Mouse (Mus musculus): ENCODE results near the gene Pex14. TPM values are rescaled to one million over a fixed set of nuclear protein-coding genes. Genes with fewer than 3 reads are reported as not detected.

Pex14 gene
- polyA plus RNA-seq, 1 experiment from 2014 or later = 44.6 TPM

DNA sequence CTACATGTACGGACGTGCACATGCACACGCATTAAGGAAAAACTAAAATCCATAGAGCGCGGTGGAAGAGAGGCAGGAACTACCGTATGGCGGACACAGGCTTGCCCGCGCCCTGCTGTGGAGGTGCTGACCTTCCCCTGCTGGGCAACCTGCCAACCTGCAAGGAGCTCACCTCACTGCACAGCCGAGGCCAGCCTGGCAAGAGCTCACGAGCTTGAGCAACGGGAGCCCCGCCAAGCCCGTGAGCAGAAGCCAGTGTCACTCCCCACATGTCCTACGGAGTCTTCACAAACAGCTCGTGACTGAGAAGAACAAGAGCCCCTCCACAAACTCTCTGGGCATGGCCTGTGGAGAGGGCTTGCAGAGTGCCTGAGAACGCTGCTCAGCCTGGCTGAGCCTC, 18.1 kb downstream of the Pex14 start:
- Histone ChIP-seq H3K27ac (ENCODE audit: low read length) (peak overlapping the region; percentile 85), H3K9me3 (replicated peaks; ENCODE audit: control insufficient read depth, low read length) (no peaks in the 10 kb centered on the region), H3K4me3 (ENCODE audit: low read length) (peak overlapping the region; percentile 17), H3K4me2 (ENCODE audit: low read depth, low read length) (peak overlapping the region; percentile 41), H3K9ac (ENCODE audit: low read length) (peak overlapping the region; percentile 30), H3K27me3 (ENCODE audit: control insufficient read depth, insufficient read depth, low read length) (no peaks in the 10 kb centered on the region), H3K36me3 (ENCODE audit: control insufficient read depth, insufficient read depth) (no peaks in the 10 kb centered on the region), H3K4me1 (ENCODE audit: control insufficient read depth, insufficient read depth, low read length) (peaks cover 20% of the 10 kb centered on the region)
- ATAC-seq (replicated peaks; ENCODE audit: extremely low read depth, insufficient read depth, low FRiP score) = peak; percentile 96
- WGBS = 42% methylated on average over 17 of the region's 17 CpGs

DNA sequence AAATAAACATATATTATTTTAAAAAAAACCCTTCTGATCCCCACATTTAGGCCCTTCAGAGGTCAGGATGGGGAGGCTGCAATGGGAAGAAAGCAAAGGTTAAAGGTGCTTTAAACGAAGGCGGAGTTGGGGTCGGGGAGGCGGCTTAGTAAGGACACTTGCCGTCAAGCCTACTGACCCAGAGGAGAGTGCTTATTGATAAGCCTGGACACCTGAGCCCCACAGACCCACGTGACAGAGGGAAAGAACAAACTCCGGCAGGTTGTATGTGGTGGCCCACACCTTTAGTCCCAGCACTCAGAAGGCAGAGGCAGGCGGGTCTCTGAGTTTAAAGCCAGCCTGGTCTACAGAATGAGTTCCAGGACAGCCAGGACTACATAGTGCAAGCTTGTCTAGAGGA, 19.6 kb downstream of the Pex14 start:
- WGBS = 85% methylated on average over 8 of the region's 8 CpGs
- peaks cover 25% of the 10 kb centered on the region for H3K4me1 ChIP-seq (ENCODE audit: control insufficient read depth, insufficient read depth, low read length)

DNA sequence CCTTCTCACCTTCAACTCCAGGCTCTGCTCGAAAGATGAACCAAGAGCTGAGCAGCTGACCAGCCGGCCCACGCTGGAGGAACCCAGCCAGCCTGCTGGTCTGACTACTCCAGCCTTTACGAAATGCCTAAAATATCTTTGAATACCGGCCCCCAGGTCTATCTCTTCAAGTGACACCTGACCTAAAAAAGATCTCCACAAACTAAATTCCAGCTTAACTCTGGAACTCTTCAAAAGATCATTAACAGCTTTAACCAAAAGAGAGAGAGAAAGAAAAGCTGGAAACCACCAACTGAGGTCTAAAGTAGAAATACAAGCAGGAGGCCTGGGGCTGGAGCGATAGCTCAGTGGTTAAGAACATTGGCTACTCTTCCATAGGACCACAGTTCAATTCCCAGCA, 20.0 kb downstream of the Pex14 start:
- H3K27me3 ChIP-seq (ENCODE audit: control insufficient read depth, insufficient read depth, low read length) = no peaks in the 10 kb centered on the region
- no peaks in the 10 kb centered on the region for H3K9me3 ChIP-seq (replicated peaks; ENCODE audit: control insufficient read depth, low read length)
- WGBS = 50% methylated on average over 6 of the region's 6 CpGs
- H3K36me3 ChIP-seq (ENCODE audit: control insufficient read depth, insufficient read depth) = no peaks in the 10 kb centered on the region
- no peak overlapping the region for H3K27ac ChIP-seq (ENCODE audit: low read length)
- H3K9ac ChIP-seq (ENCODE audit: low read length) = no peak overlapping the region
- H3K4me2 ChIP-seq (ENCODE audit: low read depth, low read length) = no peak overlapping the region
- H3K4me3 ChIP-seq (ENCODE audit: low read length) = no peak overlapping the region
- H3K4me1 ChIP-seq (ENCODE audit: control insufficient read depth, insufficient read depth, low read length) = peaks cover 25% of the 10 kb centered on the region
- no peak for ATAC-seq (replicated peaks; ENCODE audit: extremely low read depth, insufficient read depth, low FRiP score)

More for the DNA sequence above, 19.6 kb downstream of the Pex14 start:
- Histone ChIP-seq H3K9me3 (replicated peaks; ENCODE audit: control insufficient read depth, low read length) (no peaks in the 10 kb centered on the region), H3K36me3 (ENCODE audit: control insufficient read depth, insufficient read depth) (no peaks in the 10 kb centered on the region), H3K27ac (ENCODE audit: low read length) (no peak overlapping the region), H3K4me3 (ENCODE audit: low read length) (no peak overlapping the region), H3K9ac (ENCODE audit: low read length) (no peak overlapping the region), H3K4me2 (ENCODE audit: low read depth, low read length) (no peak overlapping the region), H3K27me3 (ENCODE audit: control insufficient read depth, insufficient read depth, low read length) (no peaks in the 10 kb centered on the region)
- ATAC-seq (replicated peaks; ENCODE audit: extremely low read depth, insufficient read depth, low FRiP score) = no peak

DNA sequence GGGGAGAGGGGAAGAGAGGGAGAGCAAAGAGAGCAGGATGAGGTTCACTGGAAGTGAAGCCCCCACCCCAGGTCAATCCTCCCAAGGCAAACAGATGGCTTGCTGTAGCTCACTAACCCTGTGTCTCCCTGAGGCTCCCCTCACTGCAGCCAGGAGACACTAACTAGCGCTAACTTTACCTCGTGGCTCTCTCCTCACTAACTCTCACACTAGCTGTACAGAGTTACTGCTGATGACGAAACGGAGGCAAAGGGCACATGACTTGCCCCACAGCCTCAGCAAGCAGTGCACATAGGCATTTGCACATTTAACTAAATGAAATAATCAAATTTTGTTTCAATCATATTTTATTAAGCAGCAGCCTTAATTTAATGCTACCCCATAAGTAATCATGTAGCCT, 21.4 kb downstream of the Pex14 start:
- H3K36me3 ChIP-seq (ENCODE audit: control insufficient read depth, insufficient read depth) = no peaks in the 10 kb centered on the region
- no peak overlapping the region for H3K27ac ChIP-seq (ENCODE audit: low read length)
- no peak overlapping the region for H3K4me3 ChIP-seq (ENCODE audit: low read length)
- H3K9ac ChIP-seq (ENCODE audit: low read length) = no peak overlapping the region
- H3K4me2 ChIP-seq (ENCODE audit: low read depth, low read length) = no peak overlapping the region
- peaks cover 32% of the 10 kb centered on the region for H3K4me1 ChIP-seq (ENCODE audit: control insufficient read depth, insufficient read depth, low read length)
- WGBS = 58% methylated on average over 4 of the region's 4 CpGs
- H3K27me3 ChIP-seq (ENCODE audit: control insufficient read depth, insufficient read depth, low read length) = no peaks in the 10 kb centered on the region
- no peak for ATAC-seq (replicated peaks; ENCODE audit: extremely low read depth, insufficient read depth, low FRiP score)
- H3K9me3 ChIP-seq (replicated peaks; ENCODE audit: control insufficient read depth, low read length) = no peaks in the 10 kb centered on the region

DNA sequence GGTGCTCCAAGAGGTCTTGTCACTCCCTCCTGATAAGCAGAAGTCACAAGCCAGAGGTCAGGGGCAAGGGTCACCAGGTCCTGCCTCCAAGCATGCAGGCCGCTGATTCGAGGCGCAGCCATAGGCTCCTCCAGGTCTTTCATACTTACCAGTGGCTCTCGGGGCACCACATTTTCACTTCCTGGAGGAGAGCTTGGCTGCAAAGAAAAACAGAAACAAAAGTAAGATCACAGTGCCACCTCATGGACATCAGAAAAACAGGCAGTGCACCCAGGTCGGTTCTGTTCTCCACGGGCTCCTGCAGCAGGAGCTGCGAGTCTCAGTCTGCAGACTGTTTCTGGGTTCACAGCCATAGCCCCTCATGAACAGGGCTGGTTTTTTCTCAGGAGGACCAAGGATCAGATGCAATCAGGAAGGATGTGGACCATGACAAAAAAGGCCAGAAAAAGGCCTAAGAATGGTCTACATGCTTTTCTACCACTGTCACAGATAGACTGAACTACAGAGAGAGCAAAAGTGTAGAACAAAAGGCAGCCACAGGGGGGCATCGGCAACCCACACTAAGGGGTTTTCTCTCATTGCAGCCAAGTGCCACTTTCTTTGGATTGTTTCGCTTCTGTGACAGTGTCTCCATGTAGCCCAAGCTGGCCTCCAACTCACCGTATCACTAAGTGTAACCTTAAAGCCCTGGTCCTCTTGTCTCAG, 23.7 kb downstream of the Pex14 start:
- Histone ChIP-seq H3K9ac (ENCODE audit: low read length) (peak overlapping the region; percentile 25; the same call in 1 of the 2 replicates), H3K4me2 (ENCODE audit: low read depth, low read length) (no peak overlapping the region), H3K27ac (ENCODE audit: low read length) (peak overlapping the region; percentile 3; the same call in 1 of the 2 replicates), H3K4me3 (ENCODE audit: low read length) (no peak overlapping the region), H3K27me3 (ENCODE audit: control insufficient read depth, insufficient read depth, low read length) (no peaks in the 10 kb centered on the region), H3K4me1 (ENCODE audit: control insufficient read depth, insufficient read depth, low read length) (peaks cover 29% of the 10 kb centered on the region), H3K36me3 (ENCODE audit: control insufficient read depth, insufficient read depth) (peaks cover 7% of the 10 kb centered on the region), H3K9me3 (replicated peaks; ENCODE audit: control insufficient read depth, low read length) (no peaks in the 10 kb centered on the region)
- WGBS = 21% methylated on average over 10 of the region's 10 CpGs
- peak; percentile 56 for ATAC-seq (replicated peaks; ENCODE audit: extremely low read depth, insufficient read depth, low FRiP score)

DNA sequence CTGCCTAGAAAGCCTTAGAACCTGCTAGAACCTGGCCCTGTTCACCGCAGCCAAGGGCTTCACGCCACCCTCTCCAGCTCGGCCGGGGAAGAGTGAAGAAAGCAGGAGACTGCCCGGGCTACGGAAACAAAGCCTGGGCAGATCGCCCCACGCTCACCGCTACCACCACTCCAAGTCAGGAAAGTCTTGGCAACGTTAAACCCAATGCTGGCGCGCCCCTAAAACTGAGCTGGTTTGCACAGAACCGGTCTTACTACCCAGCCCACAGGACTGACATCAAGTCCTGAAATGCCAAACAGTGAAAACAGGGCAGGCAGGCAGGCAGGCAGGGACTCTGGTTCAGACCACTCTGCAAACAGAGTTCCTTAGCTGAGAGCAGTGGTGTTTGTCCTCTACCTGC, 24.6 kb downstream of the Pex14 start:
- ATAC-seq (replicated peaks; ENCODE audit: extremely low read depth, insufficient read depth, low FRiP score) = no peak
- no peaks in the 10 kb centered on the region for H3K9me3 ChIP-seq (replicated peaks; ENCODE audit: control insufficient read depth, low read length)

DNA sequence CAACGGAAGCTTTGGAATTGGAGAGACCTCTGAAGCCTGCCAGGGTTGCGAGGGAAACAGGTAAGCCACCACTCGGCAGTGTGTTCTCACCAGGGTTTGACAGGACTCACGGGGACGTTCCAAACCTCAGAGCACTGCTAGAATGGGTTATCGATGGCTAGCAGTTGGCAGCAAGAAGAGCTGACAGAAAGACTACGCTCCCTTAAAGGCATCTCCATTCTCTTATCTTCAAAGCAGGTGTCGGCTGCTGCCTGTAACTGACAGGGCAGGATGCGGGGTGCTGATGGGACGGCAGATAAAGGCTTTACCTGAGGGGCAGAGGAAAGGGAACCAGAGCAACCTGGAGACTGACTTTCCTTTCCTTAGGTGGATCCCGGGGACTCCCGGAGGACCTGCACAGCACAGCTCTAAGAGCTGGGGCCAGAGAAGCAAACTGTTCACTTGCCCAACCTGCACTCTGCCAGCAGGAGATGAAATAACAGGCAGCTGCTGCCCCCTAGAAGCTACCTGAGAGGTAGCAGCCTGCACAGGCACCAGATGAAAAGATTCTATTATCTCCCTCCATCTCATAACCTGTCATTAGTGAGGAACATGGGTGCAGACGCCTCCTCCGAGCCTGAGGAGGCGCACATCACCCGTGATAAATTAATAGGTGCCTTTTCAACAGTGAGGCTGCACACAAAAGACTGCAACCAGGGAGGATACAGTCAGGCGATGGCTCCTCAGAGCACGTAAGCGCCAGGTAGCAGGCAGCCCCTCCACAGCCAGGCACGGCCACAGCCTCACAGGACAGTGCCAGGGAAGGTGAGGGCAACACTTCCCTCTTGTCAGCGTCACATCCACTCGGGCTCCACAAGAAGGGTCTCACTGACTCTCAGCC, 32.8 kb downstream of the Pex14 start:
- Histone ChIP-seq H3K4me2 (ENCODE audit: low read depth, low read length) (no peak overlapping the region), H3K27ac (ENCODE audit: low read length) (no peak overlapping the region), H3K27me3 (ENCODE audit: control insufficient read depth, insufficient read depth, low read length) (no peaks in the 10 kb centered on the region), H3K9ac (ENCODE audit: low read length) (no peak overlapping the region), H3K36me3 (ENCODE audit: control insufficient read depth, insufficient read depth) (peaks cover 1% of the 10 kb centered on the region), H3K4me1 (ENCODE audit: control insufficient read depth, insufficient read depth, low read length) (peaks cover 30% of the 10 kb centered on the region), H3K4me3 (ENCODE audit: low read length) (no peak overlapping the region), H3K9me3 (replicated peaks; ENCODE audit: control insufficient read depth, low read length) (no peaks in the 10 kb centered on the region)
- WGBS = 63% methylated on average over 22 of the region's 22 CpGs
- peak; percentile 20; the same call in 1 of the 2 replicates for ATAC-seq (replicated peaks; ENCODE audit: extremely low read depth, insufficient read depth, low FRiP score)

More for the DNA sequence above, 24.6 kb downstream of the Pex14 start:
- no peak overlapping the region for H3K4me3 ChIP-seq (ENCODE audit: low read length)
- H3K9ac ChIP-seq (ENCODE audit: low read length) = no peak overlapping the region
- no peak overlapping the region for H3K27ac ChIP-seq (ENCODE audit: low read length)
- peaks cover 38% of the 10 kb centered on the region for H3K4me1 ChIP-seq (ENCODE audit: control insufficient read depth, insufficient read depth, low read length)
- no peak overlapping the region for H3K4me2 ChIP-seq (ENCODE audit: low read depth, low read length)
- 92% methylated on average over 13 of the region's 13 CpGs for WGBS
- no peaks in the 10 kb centered on the region for H3K27me3 ChIP-seq (ENCODE audit: control insufficient read depth, insufficient read depth, low read length)
- peaks cover 7% of the 10 kb centered on the region for H3K36me3 ChIP-seq (ENCODE audit: control insufficient read depth, insufficient read depth)

DNA sequence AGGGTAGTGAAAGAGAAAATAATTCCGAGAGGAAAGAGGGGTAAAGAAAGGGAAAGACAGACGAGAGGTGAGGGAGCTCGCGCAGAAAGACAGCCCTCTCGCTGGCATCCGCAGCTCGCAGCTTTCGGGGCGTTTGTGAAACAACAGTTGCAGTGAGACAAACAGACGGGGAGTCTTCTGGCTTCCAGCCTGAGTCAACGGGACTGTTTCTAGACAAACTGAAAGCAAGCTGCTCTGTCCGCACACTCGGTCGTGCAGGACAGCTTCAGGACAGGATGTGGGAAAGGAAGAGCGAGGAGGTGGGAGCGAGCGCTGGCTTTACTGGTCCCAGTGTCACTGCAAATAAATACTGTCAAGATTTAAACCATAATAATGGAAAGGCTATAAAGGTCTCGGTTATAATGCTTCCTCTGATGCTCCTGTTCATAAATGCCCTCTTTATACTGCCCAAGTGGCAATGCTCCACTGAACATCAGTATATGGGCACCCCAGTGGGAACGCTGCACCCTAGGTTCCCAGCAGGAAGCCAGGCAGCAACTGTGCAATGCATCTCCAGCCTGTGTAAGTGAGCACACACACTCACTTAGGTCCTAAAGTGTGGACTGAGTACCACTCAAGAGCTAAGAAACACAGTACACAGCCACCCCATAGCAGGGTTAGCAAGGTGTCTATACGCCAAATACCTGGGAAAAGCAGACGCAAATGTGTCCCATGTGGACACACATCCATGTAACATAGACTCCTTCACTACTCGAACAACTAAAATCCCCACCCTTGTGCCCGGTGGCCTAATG, 35.4 kb downstream of the Pex14 start:
- H3K4me3 ChIP-seq (ENCODE audit: low read length) = no peak overlapping the region
- peaks cover 27% of the 10 kb centered on the region for H3K4me1 ChIP-seq (ENCODE audit: control insufficient read depth, insufficient read depth, low read length)
- no peaks in the 10 kb centered on the region for H3K36me3 ChIP-seq (ENCODE audit: control insufficient read depth, insufficient read depth)
- H3K4me2 ChIP-seq (ENCODE audit: low read depth, low read length) = peak overlapping the region; percentile 36
- no peaks in the 10 kb centered on the region for H3K27me3 ChIP-seq (ENCODE audit: control insufficient read depth, insufficient read depth, low read length)
- H3K9ac ChIP-seq (ENCODE audit: low read length) = no peak overlapping the region
- WGBS = 76% methylated on average over 23 of the region's 23 CpGs
- H3K27ac ChIP-seq (ENCODE audit: low read length) = no peak overlapping the region
- no peak for ATAC-seq (replicated peaks; ENCODE audit: extremely low read depth, insufficient read depth, low FRiP score)
- no peaks in the 10 kb centered on the region for H3K9me3 ChIP-seq (replicated peaks; ENCODE audit: control insufficient read depth, low read length)
